Mouse (Mus musculus): ENCODE measurements at regions not wholly inside any gene's neighbourhood (a gene's known extent, or its start where the extent isn't known, plus 50 kb on each side); places are given as distances from the start of the nearest gene placed in this dataset.

- TF ChIP-seq NELFE (IDR thresholded peaks at IDR 0.05; ENCODE audit: low read depth, low read length), result no peak
- no peak for TF ChIP-seq EP300 (IDR thresholded peaks at IDR 0.05; ENCODE audit: low read depth in 1 of 2, low read length in 2 of 2)
- TF ChIP-seq USF1 (IDR thresholded peaks at IDR 0.05; ENCODE audit: low read depth, low read length), result peak; percentile 39; the same call in 1 of the 2 replicates
- no peak for TF ChIP-seq BHLHE40 (IDR thresholded peaks at IDR 0.05; ENCODE audit: borderline replicate concordance, low read depth, low read length)
- Histone ChIP-seq H3K9me3 (replicated peaks; ENCODE audit: insufficient read depth, low read length) (no peaks in the 10 kb centered on the region), H3K4me3 (ENCODE audit: control insufficient read depth in 1 of 2, insufficient read depth in 1 of 2, low read depth in 2 of 2, low read length in 2 of 2) (no peak overlapping the region), H3K36me3 (ENCODE audit: control insufficient read depth in 1 of 2, insufficient read depth in 2 of 2, low read length in 2 of 2) (no peaks in the 10 kb centered on the region), H3K9ac (ENCODE audit: control insufficient read depth, low read depth, low read length, poor library complexity, severe bottlenecking) (no peak overlapping the region), H3K27ac (ENCODE audit: control insufficient read depth, low read depth, low read length) (no peak overlapping the region), H3K4me1 (ENCODE audit: control insufficient read depth in 1 of 2, insufficient read depth in 2 of 2, low read length in 2 of 2) (no peaks in the 10 kb centered on the region), H3K79me2 (ENCODE audit: control insufficient read depth, insufficient read depth, low read length, poor library complexity) (no peaks in the 10 kb centered on the region), H3K27me3 (ENCODE audit: control insufficient read depth in 1 of 2, insufficient read depth in 2 of 2, low read length in 2 of 2) (no peaks in the 10 kb centered on the region; a peak in 2 of 4 replicates)
- no peak for DNase-seq (ENCODE audit: low read depth, low spot score)
Measured at GRCm38 (mm10) chr17:45932611-45933010, 99.6 kb downstream of the Vegfa start.

DNA sequence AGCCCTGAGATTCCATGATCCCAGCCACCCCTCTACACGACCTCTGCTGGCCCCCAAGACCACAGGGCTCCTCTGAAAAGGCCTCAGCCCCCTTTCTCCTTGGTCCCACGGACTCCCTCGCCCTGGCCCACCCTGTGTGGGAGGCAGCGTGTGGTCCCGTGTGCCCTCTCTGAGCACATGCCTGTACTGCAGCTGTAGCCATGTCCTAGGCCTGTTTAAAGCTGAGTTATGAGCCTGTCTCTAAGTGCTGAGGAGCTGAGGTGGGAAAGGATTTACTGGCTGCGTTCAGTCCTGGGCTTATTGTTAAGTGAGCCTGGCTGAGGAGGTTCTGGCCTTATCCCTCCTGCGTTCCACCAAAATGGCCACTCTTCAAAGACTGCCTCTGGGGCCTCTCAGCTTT, 102.6 kb downstream of the Vegfa start:
- Histone ChIP-seq H3K4me3 (ENCODE audit: control insufficient read depth in 1 of 2, insufficient read depth in 1 of 2, low read depth in 2 of 2, low read length in 2 of 2) (no peak overlapping the region), H3K79me2 (ENCODE audit: control insufficient read depth, insufficient read depth, low read length, poor library complexity) (no peaks in the 10 kb centered on the region), H3K27ac (ENCODE audit: control insufficient read depth, low read depth, low read length) (no peak overlapping the region), H3K4me1 (ENCODE audit: control insufficient read depth in 1 of 2, insufficient read depth in 2 of 2, low read length in 2 of 2) (no peaks in the 10 kb centered on the region), H3K36me3 (ENCODE audit: control insufficient read depth in 1 of 2, insufficient read depth in 2 of 2, low read length in 2 of 2) (no peaks in the 10 kb centered on the region), H3K27me3 (ENCODE audit: control insufficient read depth in 1 of 2, insufficient read depth in 2 of 2, low read length in 2 of 2) (no peaks in the 10 kb centered on the region; a peak in 1 of 4 replicates), H3K9ac (ENCODE audit: control insufficient read depth, low read depth, low read length, poor library complexity, severe bottlenecking) (no peak overlapping the region), H3K9me3 (replicated peaks; ENCODE audit: insufficient read depth, low read length) (no peaks in the 10 kb centered on the region)
- TF ChIP-seq MYC (IDR thresholded peaks at IDR 0.05; ENCODE audit: low read depth, low read length), result no peak
- TF ChIP-seq ZMIZ1 (IDR thresholded peaks at IDR 0.05; ENCODE audit: low read depth, low read length), result no peak
- no peak for TF ChIP-seq RCOR1 (IDR thresholded peaks at IDR 0.05; ENCODE audit: low read depth, low read length)
- TF ChIP-seq POLR2AphosphoS5 (IDR thresholded peaks at IDR 0.05; ENCODE audit: borderline replicate concordance, low read depth, low read length), result no peak
- TF ChIP-seq TBP (IDR thresholded peaks at IDR 0.05; ENCODE audit: low read depth, low read length), result no peak
- TF ChIP-seq SMC3 (IDR thresholded peaks at IDR 0.05; ENCODE audit: low read depth, low read length), result no peak
- no peak for TF ChIP-seq TCF12 (IDR thresholded peaks at IDR 0.05; ENCODE audit: low read depth, low read length)
- TF ChIP-seq USF1 (IDR thresholded peaks at IDR 0.05; ENCODE audit: low read depth, low read length), result no peak
- TF ChIP-seq MXI1 (IDR thresholded peaks at IDR 0.05; ENCODE audit: low read depth, low read length), result no peak
- TF ChIP-seq CTCF (IDR thresholded peaks at IDR 0.05 in 2 of 3, conservative IDR thresholded peaks at IDR 0.05 in 1 of 3; ENCODE audit: control insufficient read depth in 1 of 3, insufficient read depth in 1 of 3, low read depth in 2 of 3, low read length in 3 of 3, poor library complexity in 1 of 3, severe bottlenecking in 1 of 3), result no peak
- TF ChIP-seq E2F4 (IDR thresholded peaks at IDR 0.05; ENCODE audit: borderline replicate concordance, low read depth, low read length), result no peak
- TF ChIP-seq KAT2A (conservative IDR thresholded peaks at IDR 0.05; ENCODE audit: low read depth, low read length), result no peak
- TF ChIP-seq GATA1 (IDR thresholded peaks at IDR 0.05; ENCODE audit: low read depth, low read length), result no peak
- no peak for TF ChIP-seq POLR2A (IDR thresholded peaks at IDR 0.05; ENCODE audit: control insufficient read depth in 1 of 2, insufficient read depth in 1 of 2, low read depth in 1 of 2, low read length in 2 of 2, poor library complexity in 1 of 2)
- no peak for TF ChIP-seq MEF2A (IDR thresholded peaks at IDR 0.05; ENCODE audit: extremely low read depth, insufficient replicate concordance, low read depth, low read length, poor library complexity, severe bottlenecking)
- no peak for DNase-seq (ENCODE audit: low read depth, low spot score)
